Mouse (Mus musculus): ENCODE data around the gene Med11. TPM values are rescaled to one million over a fixed set of nuclear protein-coding genes. Genes with fewer than 3 reads are reported as not detected.

The Med11 gene
- polyA plus RNA-seq, 1 experiment from 2014 or later, result 32.5 TPM

DNA sequence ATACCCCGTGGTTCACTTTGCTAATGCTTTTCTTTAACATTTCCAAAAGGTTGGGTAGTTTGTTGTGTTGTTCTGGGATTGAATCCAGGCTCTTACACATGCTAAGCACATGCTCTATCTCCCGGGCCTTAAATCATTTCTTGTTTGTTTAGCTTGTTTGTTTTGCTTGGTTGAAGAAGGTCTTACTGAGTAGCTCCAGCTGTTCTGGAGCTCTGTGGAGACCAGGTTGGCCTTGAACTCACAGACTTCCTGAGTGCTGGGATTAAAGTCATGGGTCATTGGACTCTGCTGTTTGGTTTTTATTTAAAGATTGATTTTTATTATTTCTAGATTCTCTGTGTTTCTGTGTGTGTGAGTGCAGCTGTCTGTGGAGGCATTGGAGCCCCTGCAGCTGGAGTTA lies 33.8 kb downstream of the Med11 start:
- peaks cover 3% of the 10 kb centered on the region; the same call in 1 of the 2 replicates for H3K27me3 ChIP-seq
- no peaks in the 10 kb centered on the region for H3K9me3 ChIP-seq
- no peak overlapping the region for H3K4me2 ChIP-seq
- WGBS, result 62% methylated on average over 2 of the region's 2 CpGs
- no peak for ATAC-seq (ENCODE audit: low FRiP score)
- H3K27ac ChIP-seq, result no peak overlapping the region
- no peaks in the 10 kb centered on the region for H3K4me1 ChIP-seq
- no peaks in the 10 kb centered on the region for H3K36me3 ChIP-seq (replicated peaks)
- H3K9ac ChIP-seq, result no peak overlapping the region
- H3K4me3 ChIP-seq (replicated peaks), result no peak overlapping the region

DNA sequence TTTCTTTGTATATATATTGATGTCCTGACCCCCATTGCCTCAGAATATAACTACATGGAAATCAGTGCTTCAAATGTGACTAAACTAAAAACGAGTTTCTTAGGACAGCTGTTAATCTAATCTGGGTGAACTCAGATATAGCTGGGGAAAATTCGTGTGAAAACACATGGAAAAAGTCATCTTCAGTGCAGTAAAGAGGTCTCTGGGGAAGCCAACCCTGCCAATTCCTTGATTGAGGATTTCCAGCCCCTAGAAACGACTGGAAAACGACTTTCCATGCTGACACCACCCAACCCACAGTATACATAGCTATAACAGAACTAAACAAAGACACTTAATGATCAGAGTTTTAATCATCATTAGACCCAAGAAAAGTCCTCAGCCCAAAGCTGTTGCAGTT lies 36.1 kb downstream of the Med11 start:
- Histone ChIP-seq H3K36me3 (replicated peaks) (no peaks in the 10 kb centered on the region), H3K4me2 (no peak overlapping the region), H3K9me3 (no peaks in the 10 kb centered on the region), H3K27ac (no peak overlapping the region), H3K9ac (no peak overlapping the region), H3K4me3 (replicated peaks) (no peak overlapping the region), H3K27me3 (peaks cover 3% of the 10 kb centered on the region; the same call in 1 of the 2 replicates), H3K4me1 (no peaks in the 10 kb centered on the region)
- ATAC-seq (ENCODE audit: low FRiP score), result no peak
- 52% methylated on average over 4 of the region's 4 CpGs for WGBS

DNA sequence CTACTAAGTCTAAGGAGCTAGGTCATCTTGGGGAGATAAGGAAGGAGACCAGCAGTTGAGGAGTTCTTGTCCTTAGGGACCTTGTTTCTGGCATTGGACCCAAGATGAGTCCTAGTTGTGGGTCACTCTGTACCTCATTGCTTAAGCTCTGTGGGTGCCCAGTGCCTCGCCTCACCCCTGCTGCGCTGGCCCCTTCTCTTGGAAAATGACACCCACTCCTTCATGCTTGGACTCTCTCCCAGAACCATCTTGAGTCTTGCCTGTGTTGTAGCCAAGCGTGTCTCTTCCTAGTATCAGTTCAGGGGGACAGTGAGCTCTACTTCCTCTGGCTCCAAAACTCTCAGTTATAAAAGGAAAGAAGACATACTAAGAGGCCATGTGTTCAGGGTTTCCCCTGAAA lies 37.4 kb downstream of the Med11 start:
- Histone ChIP-seq H3K27ac (no peak overlapping the region), H3K4me3 (replicated peaks) (no peak overlapping the region), H3K4me2 (no peak overlapping the region), H3K9me3 (no peaks in the 10 kb centered on the region), H3K9ac (no peak overlapping the region), H3K4me1 (no peaks in the 10 kb centered on the region), H3K27me3 (peaks cover 3% of the 10 kb centered on the region; the same call in 1 of the 2 replicates), H3K36me3 (replicated peaks) (no peaks in the 10 kb centered on the region)
- 85% methylated on average over 3 of the region's 3 CpGs for WGBS
- ATAC-seq (ENCODE audit: low FRiP score), result no peak

- WGBS, result 89% methylated on average over 6 of the region's 6 CpGs
- H3K4me1 ChIP-seq, result no peaks in the 10 kb centered on the region
- ATAC-seq (ENCODE audit: low FRiP score), result no peak
Measured at GRCm38 (mm10) chr11:70489684-70490083, 38.0 kb downstream of the Med11 start.

DNA sequence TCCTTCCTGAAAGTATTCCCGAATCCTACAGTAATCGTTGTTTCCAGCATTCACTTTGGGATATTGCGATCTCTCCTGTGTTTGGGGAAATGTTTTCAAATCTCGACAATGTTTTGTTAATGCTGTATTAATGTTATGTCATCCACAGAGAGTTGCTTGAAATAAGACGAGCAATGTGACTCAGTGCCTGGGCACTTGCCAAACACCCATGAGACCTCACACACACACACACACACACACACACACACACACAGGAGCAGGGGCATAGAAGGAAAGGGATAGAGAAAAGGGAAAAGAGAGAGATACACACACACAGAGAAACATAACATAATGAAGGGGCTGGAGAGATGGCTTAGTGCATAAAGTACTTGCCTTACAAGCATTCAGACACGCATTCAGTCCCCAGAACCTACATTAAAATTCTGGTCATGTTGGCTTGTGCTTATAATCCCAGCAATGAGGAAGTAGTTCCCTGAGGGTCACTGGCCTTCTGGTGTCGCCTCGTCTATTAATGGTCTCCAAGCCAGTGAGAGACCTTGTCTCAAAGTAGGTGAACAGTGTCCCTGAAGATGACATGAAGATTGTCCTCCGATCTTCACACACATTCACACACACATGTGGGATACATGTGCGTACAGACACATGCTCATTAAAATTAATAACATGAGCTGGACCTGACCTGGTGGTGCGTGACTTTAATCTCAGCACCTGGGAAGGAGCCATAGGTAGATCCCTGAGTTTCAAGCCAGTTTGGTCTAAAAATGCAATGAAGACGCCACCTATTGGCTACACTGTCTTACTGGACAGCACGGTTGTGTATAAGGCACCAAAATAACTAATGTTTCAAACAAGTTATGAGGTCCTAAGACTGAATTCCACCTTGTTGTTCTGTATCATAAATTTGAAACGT lies 48.1 kb downstream of the Med11 start:
- WGBS, result 71% methylated on average over 14 of the region's 14 CpGs
- no peak for ATAC-seq (ENCODE audit: low FRiP score)
- no peak overlapping the region for H3K9ac ChIP-seq
- H3K9me3 ChIP-seq, result no peaks in the 10 kb centered on the region
- H3K36me3 ChIP-seq (replicated peaks), result no peaks in the 10 kb centered on the region
- no peaks in the 10 kb centered on the region for H3K4me1 ChIP-seq
- no peak overlapping the region for H3K4me2 ChIP-seq
- no peak overlapping the region for H3K4me3 ChIP-seq (replicated peaks)
- H3K27ac ChIP-seq, result no peak overlapping the region
- H3K27me3 ChIP-seq, result peaks cover 2% of the 10 kb centered on the region

More at GRCm38 (mm10) chr11:70489684-70490083, 38.0 kb downstream of the Med11 start:
- H3K27ac ChIP-seq, result no peak overlapping the region
- H3K4me2 ChIP-seq, result no peak overlapping the region
- H3K9ac ChIP-seq, result no peak overlapping the region
- no peaks in the 10 kb centered on the region for H3K9me3 ChIP-seq
- H3K36me3 ChIP-seq (replicated peaks), result no peaks in the 10 kb centered on the region
- H3K27me3 ChIP-seq, result peaks cover 3% of the 10 kb centered on the region; the same call in 1 of the 2 replicates
- H3K4me3 ChIP-seq (replicated peaks), result no peak overlapping the region

- Histone ChIP-seq H3K36me3 (replicated peaks) (no peaks in the 10 kb centered on the region), H3K27me3 (peaks cover 8% of the 10 kb centered on the region), H3K4me1 (no peaks in the 10 kb centered on the region), H3K4me3 (replicated peaks) (no peak overlapping the region), H3K4me2 (no peak overlapping the region), H3K9me3 (no peaks in the 10 kb centered on the region), H3K27ac (no peak overlapping the region), H3K9ac (no peak overlapping the region)
- ATAC-seq (ENCODE audit: low FRiP score), result no peak
- WGBS, result 95% methylated on average over 1 of the region's 1 CpGs
Measured at GRCm38 (mm10) chr11:70500476-70500812, 48.7 kb downstream of the Med11 start.

- H3K4me1 ChIP-seq, result no peaks in the 10 kb centered on the region
- no peak overlapping the region for H3K9ac ChIP-seq
- no peak overlapping the region for H3K4me3 ChIP-seq (replicated peaks)
- H3K27me3 ChIP-seq, result peaks cover 10% of the 10 kb centered on the region
- H3K9me3 ChIP-seq, result no peaks in the 10 kb centered on the region
- H3K4me2 ChIP-seq, result no peak overlapping the region
- no peak for ATAC-seq (ENCODE audit: low FRiP score)
- WGBS, result 78% methylated on average over 3 of the region's 3 CpGs
- no peak overlapping the region for H3K27ac ChIP-seq
- H3K36me3 ChIP-seq (replicated peaks), result no peaks in the 10 kb centered on the region
Measured at GRCm38 (mm10) chr11:70502018-70502417, 50.3 kb downstream of the Med11 start.

Small RNAs within 50 kb of the gene (microRNA-seq; reads per million reads assigned to microRNA genes)
- 0.73 reads per million for gene Mir7115

Other genes starting within 250 kb of the Med11 start
- gene Slc16a11, start 239.2 kb upstream of the Med11 start, polyA plus RNA-seq (2016; fragmentation: Nextera tagmentation; extraction: Ambion mirVana), result 1.5 and 2.5 TPM in 2 replicates
- 14.3 and 14.4 TPM in 2 replicates for gene Slc16a13, start 230.9 kb upstream of the Med11 start, polyA plus RNA-seq (2016; fragmentation: Nextera tagmentation; extraction: Ambion mirVana)
- 5.7 and 5.9 TPM in 2 replicates for gene Bcl6b, start 222.1 kb upstream of the Med11 start, polyA plus RNA-seq (2016; fragmentation: Nextera tagmentation; extraction: Ambion mirVana)
- 203 and 215 TPM in 2 replicates for gene 0610010K14Rik, start 214.0 kb upstream of the Med11 start, polyA plus RNA-seq (2016; fragmentation: Nextera tagmentation; extraction: Ambion mirVana)
- 9.4 and 11.2 TPM in 2 replicates for gene Gm21988, start 212.1 kb upstream of the Med11 start, polyA plus RNA-seq (2016; fragmentation: Nextera tagmentation; extraction: Ambion mirVana)
- gene Rnasek, start 212.1 kb upstream of the Med11 start, polyA plus RNA-seq (2016; fragmentation: Nextera tagmentation; extraction: Ambion mirVana), result 151 and 152 TPM in 2 replicates
- 1.3 and 1.6 TPM in 2 replicates for gene Alox12, start 196.6 kb upstream of the Med11 start, polyA plus RNA-seq (2016; fragmentation: Nextera tagmentation; extraction: Ambion mirVana)
- not detected in 2 replicates for gene Alox12e, start 129.3 kb upstream of the Med11 start, polyA plus RNA-seq (2016; fragmentation: Nextera tagmentation; extraction: Ambion mirVana)
- 0.08 and 0.34 TPM in 2 replicates for gene Alox15, start 99.9 kb upstream of the Med11 start, polyA plus RNA-seq (2016; fragmentation: Nextera tagmentation; extraction: Ambion mirVana)
- gene Pelp1, start 41.9 kb upstream of the Med11 start, polyA plus RNA-seq (2016; fragmentation: Nextera tagmentation; extraction: Ambion mirVana), result 40.3 and 46.2 TPM in 2 replicates
- 36.9 and 40.5 TPM in 2 replicates for gene Arrb2, start 19.3 kb upstream of the Med11 start, polyA plus RNA-seq (2016; fragmentation: Nextera tagmentation; extraction: Ambion mirVana)
- 0.35 and 0.43 TPM in 2 replicates for gene Zmynd15, start 7.5 kb downstream of the Med11 start, polyA plus RNA-seq (2016; fragmentation: Nextera tagmentation; extraction: Ambion mirVana)
- gene Cxcl16, start 8.1 kb downstream of the Med11 start, polyA plus RNA-seq (2016; fragmentation: Nextera tagmentation; extraction: Ambion mirVana), result 0.74 and 1.0 TPM in 2 replicates
- 0.35 and 0.49 TPM in 2 replicates for gene Tm4sf5, start 53.3 kb downstream of the Med11 start, polyA plus RNA-seq (2016; fragmentation: Nextera tagmentation; extraction: Ambion mirVana)
- gene Vmo1, start 62.7 kb downstream of the Med11 start, polyA plus RNA-seq (2016; fragmentation: Nextera tagmentation; extraction: Ambion mirVana), result not detected in 2 replicates
- not detected in 2 replicates for gene Gltpd2, start 67.3 kb downstream of the Med11 start, polyA plus RNA-seq (2016; fragmentation: Nextera tagmentation; extraction: Ambion mirVana)
- gene Psmb6, start 73.4 kb downstream of the Med11 start, polyA plus RNA-seq (2016; fragmentation: Nextera tagmentation; extraction: Ambion mirVana), result 758 and 788 TPM in 2 replicates
- not detected in 2 replicates for gene Gm40193, start 81.0 kb downstream of the Med11 start, polyA plus RNA-seq (2016; fragmentation: Nextera tagmentation; extraction: Ambion mirVana)
- 3.4 and 4.0 TPM in 2 replicates for gene Pld2, start 88.1 kb downstream of the Med11 start, polyA plus RNA-seq (2016; fragmentation: Nextera tagmentation; extraction: Ambion mirVana)
- gene Mink1, start 111.0 kb downstream of the Med11 start, polyA plus RNA-seq (2016; fragmentation: Nextera tagmentation; extraction: Ambion mirVana), result 15.3 and 17.4 TPM in 2 replicates
- not detected in 2 replicates for gene 4930544D05Rik, start 163.9 kb downstream of the Med11 start, polyA plus RNA-seq (2016; fragmentation: Nextera tagmentation; extraction: Ambion mirVana)
- not detected in 2 replicates for gene Chrne, start 167.3 kb downstream of the Med11 start, polyA plus RNA-seq (2016; fragmentation: Nextera tagmentation; extraction: Ambion mirVana)
- 0.23 and 0.33 TPM in 2 replicates for gene Gp1ba, start 187.2 kb downstream of the Med11 start, polyA plus RNA-seq (2016; fragmentation: Nextera tagmentation; extraction: Ambion mirVana)
- 85.1 and 96.1 TPM in 2 replicates for gene Rnf167, start 195.3 kb downstream of the Med11 start, polyA plus RNA-seq (2016; fragmentation: Nextera tagmentation; extraction: Ambion mirVana)
- gene Slc25a11, start 195.6 kb downstream of the Med11 start, polyA plus RNA-seq (2016; fragmentation: Nextera tagmentation; extraction: Ambion mirVana), result 139 and 141 TPM in 2 replicates
- gene Pfn1, start 202.7 kb downstream of the Med11 start, polyA plus RNA-seq (2016; fragmentation: Nextera tagmentation; extraction: Ambion mirVana), result 1,070 and 1,131 TPM in 2 replicates
- 9.0 and 9.7 TPM in 2 replicates for gene Eno3, start 205.3 kb downstream of the Med11 start, polyA plus RNA-seq (2016; fragmentation: Nextera tagmentation; extraction: Ambion mirVana)
- gene Spag7, start 217.5 kb downstream of the Med11 start, polyA plus RNA-seq (2016; fragmentation: Nextera tagmentation; extraction: Ambion mirVana), result 144 and 149 TPM in 2 replicates
- 12.6 and 13.9 TPM in 2 replicates for gene Camta2, start 236.2 kb downstream of the Med11 start, polyA plus RNA-seq (2016; fragmentation: Nextera tagmentation; extraction: Ambion mirVana)
- 0.55 and 0.96 TPM in 2 replicates for gene Inca1, start 248.2 kb downstream of the Med11 start, polyA plus RNA-seq (2016; fragmentation: Nextera tagmentation; extraction: Ambion mirVana)
- gene Kif1c, start 248.6 kb downstream of the Med11 start, polyA plus RNA-seq (2016; fragmentation: Nextera tagmentation; extraction: Ambion mirVana), result 1.7 and 3.2 TPM in 2 replicates

All from forebrain, embryonic 12.5 days (tissue).